Mouse (Mus musculus): ENCODE measurements around the gene Nipbl. TPM values are rescaled to one million over a fixed set of nuclear protein-coding genes. Genes with fewer than 3 reads are reported as not detected.

The Nipbl gene
- polyA plus RNA-seq, 1 experiment from 2014 or later: 15.3 TPM

DNA sequence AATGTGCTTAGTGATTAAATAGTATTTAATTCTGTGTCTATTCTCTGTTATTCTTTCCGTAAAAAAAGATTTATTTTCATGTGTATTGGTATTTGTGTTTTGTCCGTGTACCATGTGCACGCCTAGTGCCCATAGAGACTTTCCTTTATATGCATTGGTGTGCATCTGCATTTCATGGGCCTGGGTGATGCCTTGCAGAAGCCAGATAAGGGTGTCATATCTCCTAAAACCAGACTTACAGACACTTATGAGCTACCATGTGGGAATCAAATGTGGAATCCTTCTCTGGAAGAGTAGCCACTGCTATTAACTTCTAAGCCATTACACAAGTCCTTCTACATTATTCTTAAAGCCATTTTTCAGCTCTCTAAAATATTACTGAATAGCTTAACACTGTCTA lies 112.7 kb downstream of the Nipbl start:
- H3K27me3 ChIP-seq (replicated peaks; ENCODE audit: control insufficient read depth, insufficient read depth, low read length): no peaks in the 10 kb centered on the region
- no peak overlapping the region for H3K27ac ChIP-seq (ENCODE audit: low read depth, low read length)
- no peak overlapping the region for H3K9ac ChIP-seq (ENCODE audit: low read length)
- ATAC-seq (no peak), DNase-seq (ENCODE audit: low spot score) (no peak)
- H3K4me2 ChIP-seq (ENCODE audit: low read length): no peak overlapping the region
- no peaks in the 10 kb centered on the region for H3K4me1 ChIP-seq (ENCODE audit: control insufficient read depth, insufficient read depth, low read length)
- no peak overlapping the region for H3K4me3 ChIP-seq (ENCODE audit: low read depth, low read length)
- WGBS: over 99% methylated on average over 3 of the region's 3 CpGs
- peaks cover 56% of the 10 kb centered on the region for H3K36me3 ChIP-seq (ENCODE audit: control insufficient read depth, insufficient read depth, low read length)
- H3K9me3 ChIP-seq (replicated peaks; ENCODE audit: control insufficient read depth, low read length): no peaks in the 10 kb centered on the region

DNA sequence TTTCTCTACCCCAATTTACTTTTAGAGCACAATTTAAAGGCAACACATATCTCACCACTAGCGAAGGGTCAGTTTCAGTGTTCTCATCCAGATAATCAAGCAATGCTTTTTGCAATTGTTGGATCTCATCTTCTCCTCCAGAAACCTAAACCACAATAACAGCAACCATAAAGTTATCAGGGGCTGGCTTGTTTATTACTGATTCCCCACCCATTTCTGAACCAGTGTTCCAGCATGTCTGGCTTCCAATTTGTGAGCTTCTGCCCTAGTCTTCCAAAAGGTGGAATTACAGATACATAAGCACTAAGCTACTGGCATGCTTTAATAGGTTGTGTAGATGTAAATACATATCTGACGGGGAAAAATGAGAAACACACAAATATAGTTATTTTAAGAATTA lies 118.6 kb downstream of the Nipbl start:
- Histone ChIP-seq H3K4me3 (ENCODE audit: low read depth, low read length) (no peak overlapping the region), H3K36me3 (ENCODE audit: control insufficient read depth, insufficient read depth, low read length) (peaks cover 67% of the 10 kb centered on the region), H3K4me1 (ENCODE audit: control insufficient read depth, insufficient read depth, low read length) (no peaks in the 10 kb centered on the region), H3K9me3 (replicated peaks; ENCODE audit: control insufficient read depth, low read length) (no peaks in the 10 kb centered on the region), H3K4me2 (ENCODE audit: low read length) (no peak overlapping the region), H3K27ac (ENCODE audit: low read depth, low read length) (no peak overlapping the region), H3K27me3 (replicated peaks; ENCODE audit: control insufficient read depth, insufficient read depth, low read length) (no peaks in the 10 kb centered on the region), H3K9ac (ENCODE audit: low read length) (no peak overlapping the region)
- no peak for DNase-seq (ENCODE audit: low spot score)
- WGBS: 93% methylated on average over 2 of the region's 2 CpGs
- no peak for ATAC-seq

DNA sequence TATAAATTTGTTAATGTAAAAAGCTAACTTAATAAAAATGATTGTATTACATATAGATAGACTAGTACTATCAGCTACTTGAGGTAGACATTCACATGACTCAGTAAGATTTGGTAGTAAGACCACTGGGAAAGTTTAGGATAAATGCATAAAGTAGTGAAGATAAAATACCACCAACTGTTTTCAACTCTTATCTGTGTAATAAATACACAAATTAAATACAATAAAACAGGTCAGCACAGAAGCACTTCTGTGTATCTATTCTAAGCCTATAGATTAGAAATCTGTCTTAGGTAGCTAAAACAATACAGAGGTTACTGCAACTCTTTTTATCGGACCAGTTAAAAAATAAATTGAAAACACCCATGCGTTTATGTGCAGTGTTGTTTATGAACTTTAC lies 119.4 kb downstream of the Nipbl start:
- H3K4me2 ChIP-seq (ENCODE audit: low read length): no peak overlapping the region
- peaks cover 69% of the 10 kb centered on the region for H3K36me3 ChIP-seq (ENCODE audit: control insufficient read depth, insufficient read depth, low read length)
- no peaks in the 10 kb centered on the region for H3K9me3 ChIP-seq (replicated peaks; ENCODE audit: control insufficient read depth, low read length)
- no peak overlapping the region for H3K9ac ChIP-seq (ENCODE audit: low read length)
- no peak for ATAC-seq
- DNase-seq (ENCODE audit: low spot score): no peak
- no peak overlapping the region for H3K4me3 ChIP-seq (ENCODE audit: low read depth, low read length)
- H3K27me3 ChIP-seq (replicated peaks; ENCODE audit: control insufficient read depth, insufficient read depth, low read length): no peaks in the 10 kb centered on the region
- no peaks in the 10 kb centered on the region for H3K4me1 ChIP-seq (ENCODE audit: control insufficient read depth, insufficient read depth, low read length)
- H3K27ac ChIP-seq (ENCODE audit: low read depth, low read length): no peak overlapping the region
- WGBS: 97% methylated on average over 2 of the region's 2 CpGs

DNA sequence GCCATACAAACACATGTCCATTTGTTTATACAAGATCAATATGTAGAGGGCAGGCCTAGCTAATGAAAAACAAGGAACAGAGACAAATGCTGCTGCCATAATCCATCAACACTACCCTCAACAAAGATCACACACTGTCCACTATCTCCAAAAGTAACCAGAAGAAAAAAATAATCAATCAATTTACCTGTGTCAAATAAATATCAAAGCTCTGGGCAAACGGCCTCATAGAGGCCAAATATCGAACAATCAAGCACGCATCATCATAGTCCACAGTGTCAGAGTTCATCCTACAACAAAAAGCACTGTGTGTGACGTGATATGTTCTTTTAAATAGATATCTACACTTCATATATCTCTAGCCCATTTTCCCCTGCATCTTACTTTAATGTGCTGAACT lies 120.2 kb downstream of the Nipbl start:
- DNase-seq (ENCODE audit: low spot score) (no peak), ATAC-seq (no peak)
- Histone ChIP-seq H3K4me3 (ENCODE audit: low read depth, low read length) (no peak overlapping the region), H3K4me2 (ENCODE audit: low read length) (no peak overlapping the region), H3K9me3 (replicated peaks; ENCODE audit: control insufficient read depth, low read length) (no peaks in the 10 kb centered on the region), H3K9ac (ENCODE audit: low read length) (no peak overlapping the region), H3K27ac (ENCODE audit: low read depth, low read length) (no peak overlapping the region), H3K4me1 (ENCODE audit: control insufficient read depth, insufficient read depth, low read length) (no peaks in the 10 kb centered on the region), H3K27me3 (replicated peaks; ENCODE audit: control insufficient read depth, insufficient read depth, low read length) (no peaks in the 10 kb centered on the region), H3K36me3 (ENCODE audit: control insufficient read depth, insufficient read depth, low read length) (peaks cover 67% of the 10 kb centered on the region)
- 98% methylated on average over 4 of the region's 4 CpGs for WGBS

DNA sequence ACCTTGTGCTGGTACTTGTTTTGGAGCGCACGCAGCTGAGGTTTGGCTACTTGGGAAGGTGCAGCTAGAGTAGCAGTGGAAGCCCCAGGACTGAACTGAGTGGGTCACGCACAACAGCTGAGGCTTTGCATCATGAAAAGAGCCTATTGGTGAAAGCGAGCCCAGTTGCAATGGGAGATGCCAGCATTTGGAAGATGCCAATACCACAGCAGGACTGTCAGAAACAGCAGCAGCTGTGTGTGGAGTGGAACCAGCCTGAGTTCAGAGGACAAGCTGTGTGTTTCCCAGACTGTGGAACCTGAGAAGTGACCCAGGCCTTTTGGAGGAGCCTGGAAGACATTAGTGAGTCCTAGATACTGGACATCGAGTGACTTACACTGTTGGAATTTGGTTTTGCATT lies 122.8 kb downstream of the Nipbl start:
- no peak for ATAC-seq
- Histone ChIP-seq H3K9me3 (replicated peaks; ENCODE audit: control insufficient read depth, low read length) (no peaks in the 10 kb centered on the region), H3K4me1 (ENCODE audit: control insufficient read depth, insufficient read depth, low read length) (no peaks in the 10 kb centered on the region), H3K27ac (ENCODE audit: low read depth, low read length) (no peak overlapping the region), H3K4me2 (ENCODE audit: low read length) (no peak overlapping the region), H3K36me3 (ENCODE audit: control insufficient read depth, insufficient read depth, low read length) (peaks cover 63% of the 10 kb centered on the region), H3K9ac (ENCODE audit: low read length) (no peak overlapping the region), H3K4me3 (ENCODE audit: low read depth, low read length) (no peak overlapping the region), H3K27me3 (replicated peaks; ENCODE audit: control insufficient read depth, insufficient read depth, low read length) (no peaks in the 10 kb centered on the region)
- 94% methylated on average over 5 of the region's 5 CpGs for WGBS
- no peak for DNase-seq (ENCODE audit: low spot score)

DNA sequence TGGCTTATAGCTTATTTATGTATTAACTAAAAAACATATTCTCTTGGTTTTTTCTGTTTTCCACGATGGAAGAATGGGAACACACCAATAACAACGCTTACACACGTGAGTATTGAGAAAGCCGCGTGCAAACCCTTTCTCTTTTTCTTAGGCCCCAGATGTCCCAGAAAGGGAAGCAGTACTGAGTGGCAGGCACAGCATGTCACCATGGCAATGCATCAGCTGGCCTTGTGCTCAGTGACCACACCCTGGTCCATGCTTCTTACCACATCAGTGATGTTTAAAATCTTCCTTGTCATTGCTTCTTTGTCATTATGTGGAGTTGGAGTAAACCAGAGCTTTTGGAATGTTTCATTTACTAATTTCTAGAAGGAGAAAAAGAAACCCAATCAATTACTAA lies 125.1 kb downstream of the Nipbl start:
- no peak overlapping the region for H3K9ac ChIP-seq (ENCODE audit: low read length)
- no peaks in the 10 kb centered on the region for H3K4me1 ChIP-seq (ENCODE audit: control insufficient read depth, insufficient read depth, low read length)
- no peak overlapping the region for H3K4me2 ChIP-seq (ENCODE audit: low read length)
- H3K9me3 ChIP-seq (replicated peaks; ENCODE audit: control insufficient read depth, low read length): no peaks in the 10 kb centered on the region
- H3K27ac ChIP-seq (ENCODE audit: low read depth, low read length): no peak overlapping the region
- DNase-seq (ENCODE audit: low spot score) (no peak), ATAC-seq (no peak)
- WGBS: 95% methylated on average over 5 of the region's 5 CpGs
- no peaks in the 10 kb centered on the region for H3K27me3 ChIP-seq (replicated peaks; ENCODE audit: control insufficient read depth, insufficient read depth, low read length)
- no peak overlapping the region for H3K4me3 ChIP-seq (ENCODE audit: low read depth, low read length)
- peaks cover 48% of the 10 kb centered on the region for H3K36me3 ChIP-seq (ENCODE audit: control insufficient read depth, insufficient read depth, low read length)

DNA sequence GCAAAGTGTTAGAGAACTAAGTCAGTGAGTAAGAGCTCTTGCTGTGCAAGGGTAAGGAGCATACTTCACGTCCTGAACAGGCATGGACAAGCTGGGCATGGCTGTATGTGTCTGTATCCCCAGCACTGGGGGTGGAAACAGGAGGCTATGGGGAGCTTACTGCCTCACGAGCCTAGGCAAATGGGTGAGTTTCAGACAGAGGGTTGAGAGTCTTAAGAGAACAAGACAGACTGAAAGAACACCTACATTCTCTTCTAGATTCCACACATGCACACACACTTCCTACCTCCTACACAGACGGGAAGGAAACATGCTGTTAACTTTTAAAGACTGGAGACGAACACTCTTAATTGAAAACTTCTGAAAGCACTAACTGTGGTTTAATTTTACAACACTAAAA lies 126.9 kb downstream of the Nipbl start:
- Histone ChIP-seq H3K4me1 (ENCODE audit: control insufficient read depth, insufficient read depth, low read length) (no peaks in the 10 kb centered on the region), H3K36me3 (ENCODE audit: control insufficient read depth, insufficient read depth, low read length) (peaks cover 44% of the 10 kb centered on the region), H3K27ac (ENCODE audit: low read depth, low read length) (no peak overlapping the region), H3K4me3 (ENCODE audit: low read depth, low read length) (no peak overlapping the region), H3K9me3 (replicated peaks; ENCODE audit: control insufficient read depth, low read length) (no peaks in the 10 kb centered on the region), H3K9ac (ENCODE audit: low read length) (no peak overlapping the region), H3K4me2 (ENCODE audit: low read length) (no peak overlapping the region), H3K27me3 (replicated peaks; ENCODE audit: control insufficient read depth, insufficient read depth, low read length) (no peaks in the 10 kb centered on the region)
- WGBS: 88% methylated on average over 4 of the region's 4 CpGs
- ATAC-seq (no peak), DNase-seq (ENCODE audit: low spot score) (no peak)

DNA sequence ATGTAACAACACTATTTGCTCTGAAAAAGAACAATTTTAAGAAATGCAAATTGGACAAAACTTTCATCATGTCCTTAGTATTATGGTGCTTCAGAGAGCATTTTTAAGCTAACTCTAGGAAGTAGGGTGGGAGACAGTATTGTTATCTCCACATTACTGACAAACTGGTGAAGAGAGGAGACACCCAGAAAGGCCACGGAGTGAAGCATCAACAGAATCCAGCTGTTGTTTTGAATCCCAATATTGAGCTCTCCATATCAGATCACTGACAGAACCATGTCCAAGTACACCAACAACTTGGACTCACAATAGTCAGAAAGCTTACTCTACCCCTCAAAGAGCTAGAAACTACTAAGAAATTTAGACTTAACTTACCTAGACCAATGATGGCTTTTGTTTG lies 138.8 kb downstream of the Nipbl start:
- H3K9ac ChIP-seq (ENCODE audit: low read length): no peak overlapping the region
- ATAC-seq (no peak), DNase-seq (ENCODE audit: low spot score) (no peak)
- peaks cover 56% of the 10 kb centered on the region for H3K36me3 ChIP-seq (ENCODE audit: control insufficient read depth, insufficient read depth, low read length)
- H3K9me3 ChIP-seq (replicated peaks; ENCODE audit: control insufficient read depth, low read length): no peaks in the 10 kb centered on the region
- H3K4me2 ChIP-seq (ENCODE audit: low read length): no peak overlapping the region
- H3K4me3 ChIP-seq (ENCODE audit: low read depth, low read length): no peak overlapping the region
- no peak overlapping the region for H3K27ac ChIP-seq (ENCODE audit: low read depth, low read length)
- no peaks in the 10 kb centered on the region for H3K4me1 ChIP-seq (ENCODE audit: control insufficient read depth, insufficient read depth, low read length)
- WGBS: 100% methylated on average over 1 of the region's 1 CpGs
- no peaks in the 10 kb centered on the region for H3K27me3 ChIP-seq (replicated peaks; ENCODE audit: control insufficient read depth, insufficient read depth, low read length)

DNA sequence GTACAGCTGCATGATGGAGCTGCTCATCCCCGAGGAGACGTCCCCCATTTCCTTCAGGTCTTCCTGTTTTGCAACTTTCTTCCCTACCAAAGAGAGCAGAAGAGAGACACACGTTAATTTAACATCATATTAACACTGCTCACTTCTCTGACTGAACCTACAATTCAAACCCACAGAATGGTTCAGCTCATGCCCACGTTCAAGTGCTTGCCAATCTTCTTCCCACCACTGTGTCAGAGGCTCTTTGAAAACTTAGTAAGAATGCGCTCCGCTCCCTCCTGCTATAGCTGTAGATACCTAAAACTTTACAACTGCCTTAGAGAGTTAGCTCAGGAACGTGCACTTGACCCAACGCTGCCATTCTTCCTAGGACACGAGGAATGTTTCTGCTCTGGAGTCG lies 141.3 kb downstream of the Nipbl start:
- no peak overlapping the region for H3K27ac ChIP-seq (ENCODE audit: low read depth, low read length)
- WGBS: 96% methylated on average over 10 of the region's 10 CpGs
- no peaks in the 10 kb centered on the region for H3K9me3 ChIP-seq (replicated peaks; ENCODE audit: control insufficient read depth, low read length)
- H3K4me2 ChIP-seq (ENCODE audit: low read length): no peak overlapping the region
- H3K9ac ChIP-seq (ENCODE audit: low read length): no peak overlapping the region
- H3K4me1 ChIP-seq (ENCODE audit: control insufficient read depth, insufficient read depth, low read length): no peaks in the 10 kb centered on the region
- H3K27me3 ChIP-seq (replicated peaks; ENCODE audit: control insufficient read depth, insufficient read depth, low read length): no peaks in the 10 kb centered on the region
- ATAC-seq (no peak), DNase-seq (ENCODE audit: low spot score) (no peak)
- peaks cover 73% of the 10 kb centered on the region for H3K36me3 ChIP-seq (ENCODE audit: control insufficient read depth, insufficient read depth, low read length)
- H3K4me3 ChIP-seq (ENCODE audit: low read depth, low read length): no peak overlapping the region

DNA sequence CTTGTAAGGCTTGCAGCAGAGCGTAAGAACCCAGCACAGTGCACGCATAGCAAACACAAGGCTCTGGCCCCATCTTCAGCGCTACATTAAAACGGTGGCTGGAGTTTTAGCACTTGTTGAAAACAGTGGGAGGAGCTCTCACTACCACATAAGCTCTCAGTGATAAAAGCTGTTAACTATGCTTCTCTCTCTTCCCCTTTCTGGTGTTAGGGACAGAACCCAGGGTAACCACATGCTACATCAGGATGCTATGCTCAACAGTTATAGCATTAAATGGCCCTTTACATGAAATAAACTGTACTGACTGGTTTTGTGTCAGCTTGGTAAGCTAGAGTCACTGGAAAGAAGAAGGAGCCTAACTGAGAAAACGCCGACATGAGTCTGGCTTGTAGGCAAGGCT lies 150.1 kb downstream of the Nipbl start:
- ATAC-seq (no peak), DNase-seq (ENCODE audit: low spot score) (no peak)
- Histone ChIP-seq H3K4me1 (ENCODE audit: control insufficient read depth, insufficient read depth, low read length) (no peaks in the 10 kb centered on the region), H3K4me3 (ENCODE audit: low read depth, low read length) (no peak overlapping the region), H3K27ac (ENCODE audit: low read depth, low read length) (no peak overlapping the region), H3K27me3 (replicated peaks; ENCODE audit: control insufficient read depth, insufficient read depth, low read length) (no peaks in the 10 kb centered on the region), H3K9me3 (replicated peaks; ENCODE audit: control insufficient read depth, low read length) (no peaks in the 10 kb centered on the region), H3K36me3 (ENCODE audit: control insufficient read depth, insufficient read depth, low read length) (peaks cover 84% of the 10 kb centered on the region), H3K4me2 (ENCODE audit: low read length) (no peak overlapping the region), H3K9ac (ENCODE audit: low read length) (no peak overlapping the region)
- 92% methylated on average over 6 of the region's 6 CpGs for WGBS

All from forebrain, embryonic 14.5 days (tissue).